Comparison of ENCODE assay signal across 22 mouse cellular contexts in the genomic region with DNA sequence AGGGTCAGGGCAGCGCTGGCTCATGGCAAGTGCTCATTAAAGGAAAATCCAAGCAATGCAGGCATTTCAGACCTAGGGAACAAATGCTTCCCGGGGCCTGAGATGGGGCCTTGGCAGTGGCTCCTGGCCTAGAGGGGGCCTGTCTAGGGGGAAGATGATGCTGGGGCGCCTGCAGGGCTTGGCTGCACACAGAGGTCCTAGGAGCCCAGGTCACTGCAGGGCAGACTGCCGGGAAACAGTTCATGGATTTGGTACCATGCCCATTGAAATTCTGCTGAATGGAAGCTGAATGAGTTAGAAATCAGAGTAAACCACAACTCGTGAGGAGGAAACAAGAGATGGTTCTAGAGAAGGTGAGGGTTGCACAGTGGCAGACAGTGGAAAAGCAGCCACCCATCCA. TPM values are rescaled to one million over a fixed set of nuclear protein-coding genes. Genes with fewer than 3 reads are reported as not detected.
DNase-seq lines count a peak whose midpoint lies in the region; ATAC-seq and TF ChIP-seq lines count a peak whose summit lies in the region.
"Had no signal": no experiment of that assay in that cellular context is flagged by ENCODE, and none has a peak within 500 bp of the region (broad histone marks: within the 10 kb centered on the region; RNA-seq: fewer than 3 reads in every experiment).

No protein-coding gene starts in this region.

- H3K4me3 ChIP-seq in intestine, embryonic 14.5 days (ENCODE audit: low read depth, low read length), result no peak overlapping the region
- no peak overlapping the region for H3K4me3 ChIP-seq in intestine, postnatal 0 days (ENCODE audit: low read depth, low read length)
- H3K4me3 ChIP-seq: embryonic facial prominence, embryonic 15.5 days; erythroblast, embryonic 14.5 days; forebrain, embryonic 15.5 days; heart, embryonic 13.5 days; hindbrain, embryonic 15.5 days had no signal

- H3K27ac ChIP-seq in intestine, embryonic 14.5 days (ENCODE audit: low read depth), result no peak overlapping the region
- H3K27ac ChIP-seq in intestine, postnatal 0 days (ENCODE audit: low read depth, low read length), result no peak overlapping the region
- H3K27ac ChIP-seq: embryonic facial prominence, embryonic 15.5 days; forebrain, embryonic 15.5 days; heart, embryonic 13.5 days; hindbrain, embryonic 15.5 days had no signal

- peak; percentile 31 for DNase-seq in gastrocnemius, adult 18-20 months (ENCODE audit: low spot score)
- no peak for DNase-seq in gastrocnemius, postnatal 4 days (ENCODE audit: low spot score in 2 of 2)
- DNase-seq in intestine, embryonic 14.5 days (ENCODE audit: low spot score), result peak; percentile 24
- peak; percentile 50 for DNase-seq in CD4-positive helper T cell, adult 2 months (ENCODE audit: low read depth, low spot score)
- peak; percentile 44 for DNase-seq in skeletal muscle tissue, adult 2 months (ENCODE audit: low read depth, low spot score)
- DNase-seq in left cerebral cortex, postnatal 10 days (ENCODE audit: extremely low spot score in 1 of 2, low spot score in 2 of 2), result no peak
- DNase-seq: adrenal gland, postnatal 10 days; B cell, adult 2 months; cerebellum, adult 11 months; cerebellum, adult 8-10 months; cerebellum, postnatal 14 days; embryo, embryonic 11 days; heart, postnatal 36 days; kidney, adult 11 months had no signal

- WGBS in intestine, embryonic 14.5 days, result 72% methylated on average over 5 of the region's 5 CpGs
- WGBS in intestine, postnatal 0 days, result 73% methylated on average over 5 of the region's 5 CpGs

- TF ChIP-seq CTCF in intestine, postnatal 0 days (IDR thresholded peaks at IDR 0.05; ENCODE audit: low read depth), result no peak

- H3K36me3 ChIP-seq in intestine, embryonic 14.5 days (ENCODE audit: control insufficient read depth, insufficient read depth, low read length), result no peaks in the 10 kb centered on the region
- no peaks in the 10 kb centered on the region for H3K36me3 ChIP-seq in intestine, postnatal 0 days (ENCODE audit: control insufficient read depth, insufficient read depth)
- H3K36me3 ChIP-seq: embryonic facial prominence, embryonic 15.5 days; forebrain, embryonic 15.5 days; heart, embryonic 13.5 days; hindbrain, embryonic 15.5 days had no signal

- no peak overlapping the region for H3K9ac ChIP-seq in intestine, embryonic 14.5 days (ENCODE audit: low read length)
- no peak overlapping the region for H3K9ac ChIP-seq in intestine, postnatal 0 days (ENCODE audit: low read depth, low read length)
- H3K9ac ChIP-seq: embryonic facial prominence, embryonic 15.5 days; forebrain, embryonic 15.5 days; heart, embryonic 13.5 days; hindbrain, embryonic 15.5 days had no signal

- H3K9me3 ChIP-seq in intestine, embryonic 14.5 days (ENCODE audit: control insufficient read depth, low read length), result no peaks in the 10 kb centered on the region
- H3K9me3 ChIP-seq in intestine, postnatal 0 days (ENCODE audit: control insufficient read depth), result no peaks in the 10 kb centered on the region
- H3K9me3 ChIP-seq: embryonic facial prominence, embryonic 15.5 days; forebrain, embryonic 15.5 days; heart, embryonic 13.5 days; hindbrain, embryonic 15.5 days had no signal

- H3K4me1 ChIP-seq in intestine, embryonic 14.5 days (replicated peaks; ENCODE audit: control insufficient read depth, insufficient read depth, low read length), result no peaks in the 10 kb centered on the region
- H3K4me1 ChIP-seq in intestine, postnatal 0 days (replicated peaks; ENCODE audit: control insufficient read depth, insufficient read depth, low read length), result no peaks in the 10 kb centered on the region
- H3K4me1 ChIP-seq: forebrain, embryonic 15.5 days; hindbrain, embryonic 15.5 days had no signal

- intact Hi-C loops in left cerebral cortex, postnatal 10 days (cut with DNase I), result no loop called here

- no peaks in the 10 kb centered on the region for H3K27me3 ChIP-seq in intestine, embryonic 14.5 days (replicated peaks; ENCODE audit: control insufficient read depth, insufficient read depth, low read length)
- no peaks in the 10 kb centered on the region for H3K27me3 ChIP-seq in intestine, postnatal 0 days (replicated peaks; ENCODE audit: control insufficient read depth, insufficient read depth, low read length)
- H3K27me3 ChIP-seq: CH12.LX; embryonic facial prominence, embryonic 15.5 days; forebrain, embryonic 15.5 days; heart, embryonic 13.5 days; hindbrain, embryonic 15.5 days had no signal

- H3K4me2 ChIP-seq in intestine, embryonic 14.5 days (ENCODE audit: low read length), result no peak overlapping the region
- H3K4me2 ChIP-seq in intestine, postnatal 0 days (replicated peaks; ENCODE audit: low read depth), result no peak overlapping the region
- H3K4me2 ChIP-seq: embryonic facial prominence, embryonic 15.5 days; forebrain, embryonic 15.5 days; heart, embryonic 13.5 days; hindbrain, embryonic 15.5 days had no signal

- ATAC-seq in intestine, embryonic 14.5 days (replicated peaks; ENCODE audit: low FRiP score, low TSS enrichment, low read depth), result no peak
- ATAC-seq in intestine, postnatal 0 days, result no peak
- ATAC-seq: forebrain, embryonic 15.5 days had no signal

RNA-seq across cellular contexts. Expression of gene Irf4, which starts 41.0 kb away (rescaled TPM):
- total RNA-seq in gastrocnemius, adult 18-20 months (2021), result 1 to 10 TPM in 1 of 2 experiments, under 1 TPM in 1; 0.52 to 1.6 TPM
- 1 to 10 TPM; 1.2 to 2.0 TPM for total RNA-seq in gastrocnemius, postnatal 4 days (2021)
- 0.04 and 0.07 TPM in 2 replicates for polyA plus RNA-seq in intestine, embryonic 14.5 days (2014; fragmentation: Nextera tagmentation; extraction: Ambion mirVana)
- polyA plus RNA-seq in intestine, postnatal 0 days (2015; fragmentation: Nextera tagmentation; extraction: Ambion mirVana), result 0.05 and 0.12 TPM in 2 replicates
- total RNA-seq in left cerebral cortex, postnatal 10 days (2021), result under 1 TPM in 1 of 2 experiments, not detected in 1; 0.16 TPM
- polyA plus RNA-seq: embryonic facial prominence, embryonic 11.5 days; erythroblast, embryonic 14.5 days had no signal

Comparison
In these comparisons a context has a peak if more than half of its experiments do, and no peak if none do; other contexts are left out.
1. DNase-seq: peak in gastrocnemius, adult 18-20 months (single experiment), intestine, embryonic 14.5 days (single experiment), CD4-positive helper T cell, adult 2 months (single experiment) and skeletal muscle tissue, adult 2 months (single experiment); none in gastrocnemius, postnatal 4 days (0 of 2) and left cerebral cortex, postnatal 10 days (0 of 2).